Mouse (Mus musculus): ENCODE measurements around the gene Pla2g2e.
"Not testable (repeated sequence)": the region's sequence is repeated elsewhere in the genome, so short reads cannot be mapped to it uniquely, and the experiment has no call there.

Pla2g2e gene

DNA sequence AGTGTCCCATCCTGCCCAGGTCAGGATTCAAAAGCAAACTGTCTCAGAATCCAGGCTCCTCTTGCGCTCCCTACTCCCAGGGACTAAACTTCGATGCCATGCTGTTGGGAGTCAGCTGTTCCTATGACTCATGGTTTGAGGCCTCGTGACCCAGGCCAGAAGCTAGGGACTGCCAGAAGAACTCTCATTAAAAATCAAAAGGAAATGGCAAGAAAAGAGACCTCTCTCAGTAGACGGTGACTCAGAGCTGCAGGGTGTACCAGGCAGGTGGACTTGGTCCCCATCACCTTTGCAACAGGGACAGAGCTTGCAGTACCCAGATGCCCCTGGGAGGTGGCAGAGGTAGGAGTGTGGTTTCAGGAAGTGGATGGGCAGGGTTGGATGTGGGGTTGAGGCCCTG is at the start of gene Pla2g2e:
Gene Pla2g2e (plus strand): TSS at position 212 of the 400 bp plus-strand sequence.
- DNase-seq = no peak

DNA sequence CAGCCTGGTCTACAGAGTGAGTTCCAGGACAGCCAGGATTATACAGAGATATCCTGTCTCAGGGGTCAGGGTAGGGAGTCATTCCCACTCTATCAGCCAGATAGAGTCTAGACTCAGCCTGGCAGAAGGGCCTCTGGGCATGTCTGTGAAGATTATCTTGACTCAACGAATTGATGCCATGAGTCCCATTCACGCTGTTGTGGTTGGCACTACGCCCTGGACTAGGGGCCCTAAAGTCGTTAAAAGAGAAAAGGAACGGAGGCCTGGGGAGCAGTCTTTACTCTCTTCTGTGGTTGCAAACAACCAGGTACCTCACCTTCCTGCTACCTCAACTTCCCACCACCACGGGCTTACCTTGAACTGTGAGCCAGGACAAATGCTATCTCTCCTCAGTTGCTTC is 37.9 kb upstream of the Pla2g2e start:
- no peak for DNase-seq

DNA sequence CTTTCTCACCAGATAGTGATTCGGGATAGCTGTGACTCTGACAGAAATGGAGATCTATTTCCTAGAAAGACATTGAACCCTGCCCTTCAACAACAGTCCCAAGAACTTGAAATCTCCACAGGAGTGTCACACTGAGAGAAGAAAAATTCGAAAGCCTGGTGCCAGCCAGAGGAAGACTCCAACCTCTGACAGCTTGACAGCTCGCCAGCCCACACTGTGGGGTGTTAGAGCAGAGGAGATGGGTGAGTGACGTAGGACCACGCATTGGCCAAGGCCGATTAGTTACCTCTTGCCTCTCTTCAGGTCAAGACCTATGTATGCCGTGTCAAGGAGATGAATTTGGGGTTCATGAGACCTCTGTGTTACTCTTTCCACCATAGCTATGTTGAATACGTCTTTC is 37.0 kb upstream of the Pla2g2e start:
- no peak for DNase-seq

GRCm38 (mm10) chr4:138841386-138841785 is 36.4 kb upstream of the Pla2g2e start:
- peak; percentile 94 for DNase-seq

DNA sequence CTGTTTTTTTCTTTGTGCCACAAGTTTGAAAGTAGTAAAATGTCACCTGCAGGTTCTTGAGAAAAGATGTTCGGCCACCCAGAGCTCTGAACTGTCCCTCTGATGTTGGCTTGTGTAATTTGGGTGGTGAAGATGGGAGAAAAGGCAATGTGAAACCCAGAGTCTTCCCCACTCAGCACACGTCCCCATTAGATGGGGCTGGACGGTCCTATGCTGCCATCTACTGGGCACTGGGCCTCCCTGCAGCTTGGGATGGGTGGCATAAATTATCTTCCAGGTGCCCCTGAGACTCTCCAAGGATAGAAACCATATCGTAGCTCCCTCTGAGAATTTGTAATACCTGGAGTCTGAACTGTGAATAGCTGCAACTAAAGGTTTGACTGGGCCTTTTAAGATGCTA is 26.3 kb upstream of the Pla2g2e start:
- DNase-seq = peak; percentile 84

DNA sequence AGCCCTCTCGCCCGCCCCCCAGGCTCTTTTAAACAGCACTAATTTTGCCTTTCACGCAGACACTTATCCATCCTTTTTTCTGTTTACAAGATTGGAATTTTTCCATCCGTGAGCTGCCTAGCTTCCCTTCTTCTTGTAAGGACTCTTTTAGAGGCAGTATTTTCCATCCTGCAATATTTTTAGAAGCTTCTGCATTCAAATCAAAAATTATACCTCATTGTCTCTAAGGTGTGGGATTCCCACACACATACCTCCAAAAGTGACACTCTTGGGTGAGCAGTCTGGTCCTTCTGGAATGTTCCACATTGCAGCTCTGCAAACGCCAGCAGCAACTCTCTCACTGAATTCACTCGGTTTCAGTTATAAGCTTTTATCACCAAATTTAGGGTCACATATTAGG is 24.8 kb upstream of the Pla2g2e start:
- DNase-seq = no peak

- peak; percentile 47 for DNase-seq
Measured at GRCm38 (mm10) chr4:138855092-138855632, 22.6 kb upstream of the Pla2g2e start.

GRCm38 (mm10) chr4:138856491-138856890 is 21.3 kb upstream of the Pla2g2e start:
- peak; percentile 66 for DNase-seq

- no peak for DNase-seq
Measured at GRCm38 (mm10) chr4:138857576-138857975, 20.2 kb upstream of the Pla2g2e start.

DNA sequence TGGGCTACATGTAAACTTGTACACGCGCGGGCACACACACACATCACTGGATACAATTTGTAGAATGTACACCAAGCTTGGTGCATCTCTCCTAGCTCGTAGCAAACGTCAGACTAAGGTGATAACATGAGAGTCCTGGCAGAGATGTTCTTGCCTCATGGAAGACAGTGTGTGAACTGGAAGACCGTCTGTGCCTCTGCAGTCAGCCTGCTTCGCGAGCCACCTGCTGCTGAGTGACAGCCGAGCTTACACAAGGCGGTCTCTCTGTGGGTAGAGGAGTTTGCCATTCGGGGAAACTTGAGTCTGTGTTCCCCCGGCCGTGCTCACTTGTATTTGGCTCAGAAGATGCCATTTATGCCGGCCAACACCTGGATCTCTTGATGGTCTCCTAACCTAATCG is 19.3 kb upstream of the Pla2g2e start:
- peak; percentile 54 for DNase-seq

GRCm38 (mm10) chr4:138859245-138859644 is 18.5 kb upstream of the Pla2g2e start:
- DNase-seq = no peak

DNA sequence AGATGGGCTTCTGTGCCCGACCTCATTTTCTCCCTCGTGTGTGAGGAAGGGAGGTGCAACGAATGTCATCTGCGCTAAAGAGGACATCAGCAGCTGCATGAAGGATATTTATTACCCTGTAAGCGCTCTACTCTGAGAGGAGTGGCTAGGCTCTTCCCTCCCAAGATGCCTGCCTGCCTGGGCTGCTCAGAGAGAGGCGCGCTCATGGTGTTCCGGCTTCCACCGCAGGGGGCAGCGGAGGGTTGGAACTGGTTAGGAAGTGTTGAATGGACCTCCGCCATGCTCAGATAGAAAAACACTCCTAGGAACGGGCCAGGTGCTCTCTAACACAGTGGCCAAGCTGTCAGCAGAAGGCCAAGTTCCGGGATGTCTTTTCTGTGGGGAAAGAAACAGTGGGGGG is 18.0 kb upstream of the Pla2g2e start:
- peak; percentile 61 for DNase-seq

GRCm38 (mm10) chr4:138863344-138863998 is 14.3 kb upstream of the Pla2g2e start, which contains the start of gene Pla2g5:
Gene Pla2g5, minus strand, starts transcription at chr4:138863482.
- DNase-seq = no peak

GRCm38 (mm10) chr4:138865092-138865491 is 12.7 kb upstream of the Pla2g2e start:
- DNase-seq = no peak

- DNase-seq = no peak
Measured at GRCm38 (mm10) chr4:138865991-138866390, 11.8 kb upstream of the Pla2g2e start.

DNA sequence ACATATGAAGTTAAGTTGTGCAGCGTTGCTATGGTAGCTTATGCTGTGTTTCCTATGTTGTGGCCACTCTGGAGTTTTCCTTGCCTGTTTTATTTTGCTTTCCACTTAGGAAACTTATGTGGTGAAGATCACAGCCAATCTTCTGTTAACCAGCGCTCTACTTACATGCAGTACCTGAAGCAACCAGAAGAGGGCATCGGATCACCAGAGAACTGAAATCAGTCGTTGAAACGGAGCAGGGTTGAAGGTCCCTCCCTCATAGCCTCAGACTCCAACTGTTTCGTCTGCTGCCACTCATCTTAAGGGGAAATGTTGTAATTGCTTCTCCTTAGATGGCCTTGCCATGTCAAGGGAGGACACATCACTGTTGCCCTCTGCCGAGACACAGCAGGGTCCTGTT is 11.3 kb upstream of the Pla2g2e start:
- peak; percentile 65 for DNase-seq

GRCm38 (mm10) chr4:138868666-138869065 is 9.1 kb upstream of the Pla2g2e start:
- no peak for DNase-seq

DNA sequence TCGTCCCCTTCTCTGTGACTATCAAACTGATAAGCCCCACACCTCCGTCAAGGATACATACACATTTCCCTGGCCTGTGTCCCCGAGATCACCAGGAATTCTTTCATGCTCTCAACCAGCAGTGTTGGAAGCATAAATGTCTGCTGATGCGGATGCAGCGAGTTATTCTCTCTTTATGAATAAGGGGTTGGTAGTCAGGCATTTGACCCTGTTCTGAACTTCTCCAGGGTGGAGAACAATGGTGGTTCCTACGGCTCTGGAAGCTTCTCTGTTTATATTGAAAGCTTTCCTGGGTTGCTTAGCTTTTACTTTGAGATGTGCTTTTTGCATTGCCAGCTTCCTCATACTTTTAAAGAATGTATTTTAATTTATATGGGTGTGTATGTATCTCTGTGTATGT is 3.9 kb upstream of the Pla2g2e start, which contains the start of gene Gm13030:
Gene Gm13030 (minus strand): TSS at position 101 of the 400 bp plus-strand sequence.
- no peak for DNase-seq

DNA sequence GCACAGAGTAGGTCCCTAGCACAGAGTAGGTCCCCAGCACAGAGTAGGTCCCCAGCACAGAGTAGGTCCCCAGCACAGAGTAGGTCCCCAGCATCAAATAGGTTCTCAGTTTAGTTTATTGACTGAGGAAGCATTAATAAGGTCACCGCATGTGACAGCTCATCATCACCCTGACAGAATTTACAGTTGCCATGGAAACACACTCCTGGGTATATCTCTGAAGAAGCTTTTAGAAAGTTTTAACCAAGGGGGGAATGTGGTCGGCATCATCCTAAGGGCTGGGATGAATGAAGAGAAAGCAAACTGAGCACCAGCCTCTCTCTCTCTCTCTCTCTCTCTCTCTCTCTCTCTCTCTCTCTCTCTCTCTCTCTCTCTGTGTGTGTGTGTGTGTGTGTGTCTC is 2.5 kb upstream of the Pla2g2e start:
- not testable (repeated sequence) for DNase-seq

DNA sequence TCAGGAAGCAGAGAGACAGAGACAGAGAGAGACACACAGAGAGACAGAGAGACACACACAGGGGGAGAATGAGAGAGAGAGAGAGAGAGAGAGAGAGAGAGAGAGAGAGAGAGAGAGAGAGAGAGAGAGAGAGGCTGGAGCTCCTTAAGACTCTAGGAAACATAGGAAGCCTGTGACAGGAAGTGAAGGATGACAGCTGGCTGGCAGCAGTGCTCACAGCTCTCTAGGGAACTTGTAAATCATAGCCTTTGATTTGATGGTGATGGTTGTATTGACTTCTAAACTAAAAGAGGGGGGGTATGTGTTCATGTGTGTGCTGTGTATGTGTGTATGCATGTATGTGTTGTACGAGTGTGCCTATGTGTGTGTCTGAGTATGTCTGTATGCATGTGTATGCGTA is 1.8 kb upstream of the Pla2g2e start:
- no peak for DNase-seq

GRCm38 (mm10) chr4:138878783-138879182 is 1.0 kb downstream of the Pla2g2e start:
- no peak for DNase-seq

DNA sequence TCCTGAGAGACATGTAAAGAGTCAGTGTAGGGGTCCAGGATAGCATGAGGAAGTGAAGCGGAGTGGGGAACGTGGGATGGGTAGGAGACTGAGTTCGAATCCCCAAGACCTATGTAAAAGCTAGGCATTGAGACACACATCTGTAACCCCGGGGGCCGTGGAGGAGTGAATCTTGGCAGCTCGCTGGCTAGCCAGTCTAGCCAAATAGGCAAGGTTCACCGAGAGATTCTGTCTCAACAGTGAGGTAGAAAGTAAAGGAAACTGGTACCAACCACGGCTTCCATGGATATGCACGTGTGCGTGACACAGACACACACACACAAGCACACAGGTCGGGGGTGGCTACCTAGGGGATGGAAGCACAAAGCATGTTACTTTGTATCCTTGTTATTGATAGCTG is 2.1 kb downstream of the Pla2g2e start:
- no peak for DNase-seq

DNA sequence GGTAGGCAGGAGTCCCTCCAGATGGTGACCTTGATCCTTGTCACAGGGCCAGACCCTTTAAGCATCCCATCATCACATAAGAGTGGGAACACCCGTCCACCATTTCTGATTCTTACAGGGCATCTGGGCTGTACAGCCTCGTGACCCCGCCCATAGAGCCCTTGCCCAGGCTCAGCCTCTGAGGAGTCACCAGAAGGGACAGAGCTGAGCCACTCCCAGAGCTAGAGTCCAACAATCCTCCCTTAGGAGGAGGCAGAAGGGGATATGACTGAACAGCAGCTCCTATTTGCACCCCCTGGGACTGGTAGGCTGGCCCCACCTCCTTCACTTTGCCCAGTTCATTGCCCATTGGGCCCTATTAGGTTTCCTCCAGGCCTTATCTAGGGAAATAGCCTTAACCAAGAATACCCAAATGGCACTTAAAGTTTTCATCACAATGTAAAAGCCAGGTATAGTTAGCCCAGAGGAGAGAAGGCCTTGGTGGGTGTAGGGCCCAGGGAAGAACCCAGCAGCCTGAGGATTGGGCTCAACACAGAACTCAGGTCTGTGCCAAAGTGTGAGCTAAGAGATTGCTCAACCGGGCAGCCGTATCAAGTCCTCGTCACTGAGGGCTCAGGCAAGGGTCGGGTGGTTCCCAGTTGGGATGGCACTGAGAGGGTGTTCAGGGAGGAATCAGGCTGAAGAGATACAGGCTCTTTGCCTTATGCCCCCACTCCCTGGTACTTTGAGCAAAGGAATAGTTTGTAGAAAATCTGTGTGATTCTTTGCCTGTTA is 3.3 kb downstream of the Pla2g2e start:
- DNase-seq = no peak

- peak; percentile 53 for DNase-seq
Measured at GRCm38 (mm10) chr4:138882179-138882578, 4.4 kb downstream of the Pla2g2e start.
